Mouse (Mus musculus) liver, postnatal 0 days (tissue): ENCODE data around the gene Mmd. TPM values are rescaled to one million over a fixed set of nuclear protein-coding genes. Genes with fewer than 3 reads are reported as not detected.

Experiments
- ATAC-seq: fragments of 200-750 bp; cut with Nextera tagmentation; 2 replicates; pipeline ENCODE4 v1.8.0; 2017; ENCODE audit warnings: mild to moderate bottlenecking, moderate library complexity
- DNase-seq: peaks from one replicate; pipeline ENCODE4 v3.0.0-alpha.2; 2016
- H3K27ac ChIP-seq: fragments of 300-500 bp; sonication (generic); 2 replicates; pipeline ENCODE4 v1.5.1; 2014; ENCODE audit warnings: antibody characterized with exemption, moderate library complexity, mild to moderate bottlenecking, low read depth
- H3K27me3 ChIP-seq: fragments of 300-500 bp; sonication (generic); 2 replicates; pipeline ENCODE4 v1.6.1; 2014; ENCODE audit warnings: low read length, control low read depth, mixed read lengths; ENCODE audit not compliant: insufficient read depth
- H3K36me3 ChIP-seq: fragments of 300-500 bp; sonication (generic); replicated peaks from 2 replicates; pipeline ENCODE4 v1.6.1; 2014; ENCODE audit warnings: mild to moderate bottlenecking, control low read depth, low read length, moderate library complexity, mixed read lengths; ENCODE audit not compliant: insufficient read depth
- H3K4me1 ChIP-seq: fragments of 300-500 bp; sonication (generic); 2 replicates; pipeline ENCODE4 v1.6.1; 2014; ENCODE audit warnings: antibody characterized with exemption, mild to moderate bottlenecking, control low read depth; ENCODE audit not compliant: insufficient read depth
- H3K4me2 ChIP-seq: fragments of 300-500 bp; sonication (generic); 2 replicates; pipeline ENCODE4 v1.6.1; 2014; ENCODE audit warnings: low read depth, mild to moderate bottlenecking, low read length, moderate library complexity, mixed read lengths
- H3K4me3 ChIP-seq: fragments of 300-500 bp; sonication (generic); 2 replicates; pipeline ENCODE4 v1.5.1; 2014; ENCODE audit warnings: low read depth, low read length
- H3K9ac ChIP-seq: fragments of 300-500 bp; sonication (generic); replicated peaks from 2 replicates; pipeline ENCODE4 v1.6.1; 2014; ENCODE audit warnings: mild to moderate bottlenecking, moderate library complexity
- H3K9me3 ChIP-seq: fragments of 300-500 bp; sonication (generic); 2 replicates; pipeline ENCODE4 v1.6.1; 2016; ENCODE audit warnings: mild to moderate bottlenecking, control low read depth, low read length, mixed read lengths
- CTCF ChIP-seq: sonication (generic); IDR thresholded peaks from 2 replicates; pipeline ENCODE4 v1.5.1; 2016; ENCODE audit warnings: antibody characterized with exemption, low read depth
- EP300 ChIP-seq: IDR thresholded peaks from 2 replicates; pipeline ENCODE4 v1.6.1; 2016; ENCODE audit warnings: antibody characterized with exemption, low read depth, mild to moderate bottlenecking
- WGBS: fragments of 180-500 bp; shearing (Covaris S2); extraction: QIAGEN DNeasy Blood & Tissue Kit; methylation state at CpG from one replicate; pipeline ENCODE4 v1.1.7; 2014; ENCODE audit not compliant: insufficient replicate concordance; 5-methylcytosine and 5-hydroxymethylcytosine counted together
- polyA plus RNA-seq: library from polyadenylated mRNA; unstranded; fragments of >200 nt; fragmentation: Nextera tagmentation; extraction: Ambion mirVana; gene quantifications from 2 replicates; pipeline ENCODE4 v1.2.1, GENCODE M21; 2015

Gene Mmd
- polyA plus RNA-seq, 1 experiment from 2014 or later: 51.1 TPM

- WGBS: 66% methylated on average over 9 of the region's 9 CpGs
- H3K4me2 ChIP-seq: no peak overlapping the region
- H3K4me1 ChIP-seq: peaks cover 18% of the 10 kb centered on the region
- no peaks in the 10 kb centered on the region for H3K27me3 ChIP-seq
- ATAC-seq (0 out of 2 replicates have a peak, but pooled peaks have one; percentile 11), DNase-seq (no peak)
- no peak overlapping the region for H3K9ac ChIP-seq
- TF ChIP-seq CTCF (no peak), EP300 (no peak)
- H3K9me3 ChIP-seq: no peaks in the 10 kb centered on the region
- H3K4me3 ChIP-seq: no peak overlapping the region
- H3K27ac ChIP-seq: peak overlapping the region; percentile 90
- peaks cover 36% of the 10 kb centered on the region for H3K36me3 ChIP-seq
Observed at GRCm38 (mm10) chr11:90259826-90260225, 10.6 kb downstream of the Mmd start.

- 72% methylated on average over 11 of the region's 11 CpGs for WGBS
- Histone ChIP-seq H3K4me1 (peaks cover 8% of the 10 kb centered on the region), H3K9ac (no peak overlapping the region), H3K27ac (no peak overlapping the region), H3K9me3 (no peaks in the 10 kb centered on the region), H3K4me2 (no peak overlapping the region), H3K36me3 (peaks cover 45% of the 10 kb centered on the region), H3K4me3 (no peak overlapping the region), H3K27me3 (no peaks in the 10 kb centered on the region)
- TF ChIP-seq EP300 (no peak), CTCF (no peak)
- DNase-seq (no peak), ATAC-seq (no peak)
Observed at GRCm38 (mm10) chr11:90264180-90264579, 14.9 kb downstream of the Mmd start.

- WGBS: 79% methylated on average over 7 of the region's 7 CpGs
- Histone ChIP-seq H3K27me3 (no peaks in the 10 kb centered on the region), H3K4me3 (no peak overlapping the region), H3K9ac (no peak overlapping the region), H3K27ac (no peak overlapping the region), H3K36me3 (peaks cover 44% of the 10 kb centered on the region), H3K4me2 (no peak overlapping the region), H3K9me3 (no peaks in the 10 kb centered on the region), H3K4me1 (peaks cover 3% of the 10 kb centered on the region; the same call in 1 of the 2 replicates)
- TF ChIP-seq EP300: no peak
- TF ChIP-seq CTCF: no peak
- no peak for DNase-seq
- ATAC-seq: no peak
Observed at GRCm38 (mm10) chr11:90265581-90265980, 16.3 kb downstream of the Mmd start.

- no peaks in the 10 kb centered on the region for H3K27me3 ChIP-seq
- H3K9me3 ChIP-seq: no peaks in the 10 kb centered on the region
- no peak overlapping the region for H3K4me3 ChIP-seq
- no peak overlapping the region for H3K4me2 ChIP-seq
- no peak for DNase-seq
- no peak overlapping the region for H3K9ac ChIP-seq
- TF ChIP-seq EP300: no peak
- no peak for TF ChIP-seq CTCF
- H3K27ac ChIP-seq: 0 out of 2 replicates have a peak overlapping the region, but pooled peaks have one; percentile 36
- peak; percentile 85 for ATAC-seq
- WGBS: 71% methylated on average over 5 of the region's 5 CpGs
- peaks cover 49% of the 10 kb centered on the region for H3K36me3 ChIP-seq
- H3K4me1 ChIP-seq: peaks cover 3% of the 10 kb centered on the region; the same call in 1 of the 2 replicates
Observed at GRCm38 (mm10) chr11:90268934-90269333, 19.7 kb downstream of the Mmd start.

- DNase-seq: no peak
- no peak for TF ChIP-seq EP300
- TF ChIP-seq CTCF: no peak
- H3K27ac ChIP-seq: 0 out of 2 replicates have a peak overlapping the region, but pooled peaks have one; percentile 36
Observed at GRCm38 (mm10) chr11:90269398-90270123, 20.3 kb downstream of the Mmd start.

GRCm38 (mm10) chr11:90270132-90270877 is 21.0 kb downstream of the Mmd start:
- Histone ChIP-seq H3K9me3 (no peaks in the 10 kb centered on the region), H3K27ac (no peak overlapping the region), H3K4me3 (no peak overlapping the region), H3K27me3 (no peaks in the 10 kb centered on the region), H3K4me1 (peaks cover 3% of the 10 kb centered on the region; the same call in 1 of the 2 replicates), H3K36me3 (peaks cover 43% of the 10 kb centered on the region), H3K4me2 (no peak overlapping the region), H3K9ac (no peak overlapping the region)
- no peak for DNase-seq
- ATAC-seq: no peak
- no peak for TF ChIP-seq CTCF
- no peak for TF ChIP-seq EP300
- 76% methylated on average over 11 of the region's 11 CpGs for WGBS

More at GRCm38 (mm10) chr11:90269398-90270123, 20.3 kb downstream of the Mmd start:
- Histone ChIP-seq H3K27me3 (no peaks in the 10 kb centered on the region), H3K36me3 (peaks cover 44% of the 10 kb centered on the region), H3K9me3 (no peaks in the 10 kb centered on the region), H3K4me2 (no peak overlapping the region), H3K9ac (no peak overlapping the region), H3K4me3 (no peak overlapping the region), H3K4me1 (peaks cover 3% of the 10 kb centered on the region; the same call in 1 of the 2 replicates)
- 75% methylated on average over 18 of the region's 18 CpGs for WGBS
- peak; percentile 70 for ATAC-seq
